Mouse (Mus musculus) brain, adult 2 months (tissue): ENCODE results near the gene Zfp286.
A peak's percentile ranks its signal among the peaks of the same experiment; 100 is the strongest.
"Not testable (repeated sequence)": the region's sequence is repeated elsewhere in the genome, so short reads cannot be mapped to it uniquely, and the experiment has no call there.

Experiments used
- DNase-seq: peaks from one replicate; pipeline ENCODE4 v3.0.0; 2011; ENCODE audit warnings: low read depth, low spot score

Zfp286 gene

DNA sequence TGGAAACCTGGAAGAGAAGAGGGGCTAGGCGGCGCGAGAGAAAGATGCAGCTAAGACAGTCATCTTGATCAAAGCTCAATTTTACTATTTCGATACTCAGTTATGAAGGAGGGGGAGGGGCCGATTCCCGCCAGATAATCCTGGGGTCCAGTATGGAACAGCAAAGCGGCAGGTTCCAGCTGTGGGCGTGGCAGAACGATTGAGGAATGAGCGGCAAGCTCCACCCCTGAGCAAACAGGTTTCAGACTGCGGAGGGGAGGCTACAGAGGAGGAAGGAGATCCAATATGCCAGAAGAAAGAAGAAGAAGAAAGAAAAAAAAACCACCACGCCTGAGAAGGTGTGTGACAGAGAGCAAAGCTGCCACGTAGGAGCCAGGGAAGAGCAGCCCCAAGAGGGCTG, 14.9 kb upstream of the Zfp286 start:
- DNase-seq = no peak

DNA sequence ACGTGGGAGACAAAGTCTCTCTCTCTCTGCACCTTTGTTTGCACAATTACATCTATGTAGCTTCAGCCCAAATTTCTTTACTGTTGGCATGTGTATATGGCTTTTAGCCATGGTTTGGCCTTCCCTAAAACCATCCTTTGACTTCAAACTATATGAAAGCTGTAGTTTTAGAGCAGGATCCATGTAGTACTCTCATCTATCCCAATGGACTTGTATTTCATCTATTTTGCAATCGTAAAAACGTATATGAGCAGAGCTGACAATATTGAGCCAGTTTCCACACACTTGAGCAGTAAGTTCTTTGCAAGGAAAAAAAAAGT, 315 bp upstream of the Zfp286 start:
- no peak for DNase-seq

- DNase-seq = peak; percentile 77
Observed at GRCm38 (mm10) chr11:62776510-62776909, 12.8 kb downstream of the Zfp286 start.

- DNase-seq = no peak
Observed at GRCm38 (mm10) chr11:62760755-62761457, 28.4 kb downstream of the Zfp286 start.

GRCm38 (mm10) chr11:62758491-62758890, 30.8 kb downstream of the Zfp286 start:
- DNase-seq = no peak

- DNase-seq = no peak
Observed at GRCm38 (mm10) chr11:62757906-62758305, 31.4 kb downstream of the Zfp286 start.

- DNase-seq = no peak
Observed at GRCm38 (mm10) chr11:62757143-62757507, 32.1 kb downstream of the Zfp286 start.

- peak; percentile 99 for DNase-seq
Observed at GRCm38 (mm10) chr11:62756456-62757142, 32.7 kb downstream of the Zfp286 start.

DNA sequence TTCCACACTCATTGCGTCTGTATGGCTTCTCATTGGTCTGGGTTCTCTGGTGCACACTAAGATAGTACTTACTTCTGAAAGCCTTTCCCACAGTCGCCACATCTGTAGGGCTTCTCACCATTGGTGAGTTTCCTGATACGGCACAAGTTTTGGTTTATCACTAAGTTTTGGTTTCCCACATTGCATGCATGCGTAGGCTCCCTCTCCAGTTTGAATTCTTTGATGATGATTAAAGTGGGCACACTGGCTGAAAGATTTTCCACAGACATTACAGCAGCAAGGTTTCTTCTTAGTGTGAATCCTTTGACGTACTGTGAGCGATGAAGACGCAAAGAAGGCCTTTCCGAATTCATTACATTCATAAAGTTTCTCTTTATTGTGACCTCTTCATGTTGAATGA, 36.5 kb downstream of the Zfp286 start, which contains the start of gene Gm10428:
Gm10428 (plus strand) TSS at position 321 of the 400 bp plus-strand sequence.
- DNase-seq = no peak

DNA sequence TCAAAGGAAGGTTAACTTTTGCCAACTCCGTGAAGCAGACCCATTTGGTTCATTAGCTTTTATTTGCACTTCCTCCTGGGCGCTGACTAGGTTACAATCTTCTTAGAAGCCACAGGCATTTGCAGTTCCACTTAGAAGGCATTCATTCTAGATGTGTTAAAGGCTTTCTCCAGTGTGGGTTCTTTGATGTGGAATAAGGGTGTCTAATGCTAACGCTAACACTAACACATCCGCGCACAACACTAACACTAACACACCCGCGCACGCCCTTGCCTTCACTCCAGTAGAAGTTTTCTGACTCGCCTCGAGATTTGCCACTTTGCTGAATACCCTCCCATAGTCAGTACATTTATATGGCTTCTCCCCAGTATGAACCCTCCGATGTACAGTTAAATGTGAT, 37.1 kb downstream of the Zfp286 start:
- no peak for DNase-seq

GRCm38 (mm10) chr11:62749445-62749844, 39.8 kb downstream of the Zfp286 start:
- not testable (repeated sequence) for DNase-seq

GRCm38 (mm10) chr11:62748062-62748461, 41.2 kb downstream of the Zfp286 start:
- DNase-seq = no peak

DNA sequence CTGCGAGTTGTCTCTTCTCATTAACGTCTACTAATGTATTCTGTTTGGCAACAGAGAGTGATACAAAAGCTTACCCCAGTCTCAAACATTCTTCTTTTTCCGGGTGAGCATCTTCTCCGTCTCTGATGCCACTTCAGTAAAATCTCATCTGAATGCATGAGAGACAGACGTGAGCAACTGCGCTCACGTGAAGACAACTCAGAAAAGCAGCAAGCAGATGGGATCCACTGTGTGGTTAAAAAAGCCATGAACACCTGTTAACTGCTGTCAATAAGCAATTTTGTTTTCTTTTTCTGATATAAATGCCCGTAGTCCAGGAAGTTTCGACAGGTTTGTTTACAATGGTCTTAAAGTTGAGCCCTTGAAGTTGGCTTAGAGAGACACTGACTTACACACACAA, 42.0 kb downstream of the Zfp286 start:
- no peak for DNase-seq

DNA sequence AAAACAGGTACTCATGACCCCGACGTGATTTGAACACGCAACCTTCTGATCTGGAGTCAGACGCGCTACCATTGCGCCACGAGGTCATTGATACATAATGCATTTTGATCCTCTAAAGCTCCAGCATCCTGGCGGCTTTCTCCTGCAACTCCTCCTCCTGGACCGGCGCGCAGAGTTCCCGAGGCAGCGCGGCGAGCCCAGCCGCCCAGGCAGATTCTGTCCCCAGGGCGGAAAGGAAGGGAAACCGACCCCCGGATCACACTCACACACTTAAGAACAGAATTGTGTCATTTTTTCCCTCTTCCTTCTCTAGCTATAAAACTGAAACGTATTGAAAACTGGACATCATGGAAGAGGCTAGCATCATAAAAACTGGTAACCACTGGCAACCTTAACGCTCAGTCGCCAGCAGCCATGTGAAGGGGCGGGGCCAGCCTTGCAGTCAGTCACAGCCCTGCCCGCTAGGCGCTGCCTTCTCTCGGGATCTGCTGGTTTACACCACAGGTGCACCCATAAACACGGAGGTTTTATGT, 43.2 kb downstream of the Zfp286 start:
- peak; percentile 91 for DNase-seq

DNA sequence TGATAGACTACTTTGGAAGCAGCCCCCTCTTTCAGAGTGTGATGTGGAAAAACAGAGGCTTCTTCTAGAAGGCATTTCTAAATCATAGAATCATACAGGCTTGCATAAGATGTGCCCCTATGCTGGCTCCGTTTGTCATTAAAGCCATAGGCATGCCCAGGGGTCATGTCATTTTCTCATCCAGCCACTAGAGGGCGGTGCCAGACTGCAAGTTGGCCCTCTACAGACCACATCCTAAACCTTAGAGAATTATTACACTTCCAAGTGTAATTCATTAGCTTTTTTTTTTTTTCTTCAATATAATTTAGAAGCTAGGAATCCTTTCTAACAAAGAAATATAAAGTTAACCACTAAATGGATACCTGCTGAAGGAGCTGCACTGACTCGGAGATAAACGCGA, 45.2 kb downstream of the Zfp286 start:
- DNase-seq = peak; percentile 87

GRCm38 (mm10) chr11:62742261-62742957, 46.9 kb downstream of the Zfp286 start:
- DNase-seq = no peak

DNA sequence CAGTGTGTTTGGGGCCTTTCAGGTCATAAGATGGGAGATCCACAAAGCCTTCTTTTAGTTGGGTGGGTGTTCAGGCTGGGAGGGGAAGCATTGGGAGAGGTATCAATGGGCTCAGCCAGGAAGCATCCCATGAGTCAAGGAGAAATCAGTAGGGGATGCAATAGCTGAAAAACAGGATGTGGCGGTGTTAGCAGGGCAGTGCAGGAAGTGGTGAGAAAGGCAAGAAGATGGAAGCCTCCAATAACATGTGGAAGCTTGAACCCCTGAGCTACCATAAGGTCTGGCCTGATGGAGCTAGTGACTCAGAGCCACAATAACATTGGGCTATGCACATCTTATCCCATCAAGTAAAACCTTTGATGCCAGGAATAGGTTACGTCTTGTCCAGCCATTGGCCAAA, 48.1 kb downstream of the Zfp286 start:
- no peak for DNase-seq

- DNase-seq = no peak
Observed at GRCm38 (mm10) chr11:62732665-62733064, 56.6 kb downstream of the Zfp286 start.

GRCm38 (mm10) chr11:62732022-62732387, 57.3 kb downstream of the Zfp286 start:
- DNase-seq = no peak

DNA sequence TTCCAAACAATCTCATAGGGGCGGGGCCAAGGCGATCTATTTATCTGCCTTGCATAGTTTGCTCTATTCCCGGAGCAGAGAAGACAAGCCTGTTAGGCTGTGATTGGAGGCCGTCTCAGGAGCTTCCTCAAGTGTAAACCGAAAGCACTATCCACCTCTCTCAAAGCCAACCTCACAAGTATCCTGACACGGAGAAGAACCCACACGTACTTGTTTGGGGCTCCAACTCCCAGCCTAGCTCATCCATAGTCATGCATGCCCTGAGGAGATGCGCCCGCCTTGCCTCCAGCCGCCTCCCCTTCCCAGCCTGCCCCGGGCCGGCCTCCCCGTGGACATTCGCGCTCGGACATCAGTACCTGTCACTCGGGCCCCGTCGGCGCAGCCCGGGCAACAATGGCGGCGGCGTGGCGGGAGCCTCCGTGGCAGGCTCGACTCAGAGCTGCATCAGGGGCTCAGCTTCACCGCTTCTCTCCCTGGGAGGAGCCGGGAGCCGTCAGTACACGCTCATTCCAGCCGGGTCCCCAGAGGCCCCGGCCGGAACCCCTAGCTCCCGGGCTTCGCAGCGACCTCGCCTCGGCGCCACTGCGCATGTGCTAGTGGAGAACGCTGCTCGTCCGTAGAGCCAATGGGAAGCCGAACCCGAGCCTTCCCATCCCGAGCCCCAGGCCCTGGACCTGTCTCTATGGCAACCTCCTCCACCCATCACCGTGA, 57.8 kb downstream of the Zfp286 start, which contains the start of gene Zfp287:
Zfp287 (minus strand) TSS at position 595 of the 711 bp plus-strand sequence.
- DNase-seq = peak; percentile 98

DNA sequence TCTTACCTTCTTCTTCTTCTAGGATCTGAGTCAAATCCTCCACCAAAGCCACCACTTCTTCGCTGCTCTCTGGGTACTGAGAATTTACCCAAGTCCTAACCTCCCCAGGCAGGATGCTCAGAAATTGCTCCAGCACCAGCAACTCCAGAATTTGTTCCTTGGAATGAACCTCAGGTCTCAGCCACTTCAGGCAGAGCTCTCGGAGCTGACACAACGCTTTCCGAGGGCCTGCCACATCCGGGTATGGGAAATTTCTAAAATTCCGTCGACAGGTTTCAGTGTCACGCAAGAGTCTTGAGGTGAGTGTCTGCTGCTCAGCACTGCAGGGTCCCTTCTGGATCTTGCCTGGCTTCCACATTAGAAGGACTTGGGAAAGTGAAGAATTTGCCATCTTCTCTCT, 61.0 kb downstream of the Zfp286 start:
- DNase-seq = no peak

- no peak for DNase-seq
Observed at GRCm38 (mm10) chr11:62710657-62711056, 78.6 kb downstream of the Zfp286 start.
